Mouse (Mus musculus): ENCODE measurements at regions not wholly inside any gene's neighbourhood (a gene's known extent, or its start where the extent isn't known, plus 50 kb on each side); places are given as distances from the start of the nearest gene placed in this dataset.
"Not testable (repeated sequence)": the region's sequence is repeated elsewhere in the genome, so short reads cannot be mapped to it uniquely, and the experiment has no call there.

DNA sequence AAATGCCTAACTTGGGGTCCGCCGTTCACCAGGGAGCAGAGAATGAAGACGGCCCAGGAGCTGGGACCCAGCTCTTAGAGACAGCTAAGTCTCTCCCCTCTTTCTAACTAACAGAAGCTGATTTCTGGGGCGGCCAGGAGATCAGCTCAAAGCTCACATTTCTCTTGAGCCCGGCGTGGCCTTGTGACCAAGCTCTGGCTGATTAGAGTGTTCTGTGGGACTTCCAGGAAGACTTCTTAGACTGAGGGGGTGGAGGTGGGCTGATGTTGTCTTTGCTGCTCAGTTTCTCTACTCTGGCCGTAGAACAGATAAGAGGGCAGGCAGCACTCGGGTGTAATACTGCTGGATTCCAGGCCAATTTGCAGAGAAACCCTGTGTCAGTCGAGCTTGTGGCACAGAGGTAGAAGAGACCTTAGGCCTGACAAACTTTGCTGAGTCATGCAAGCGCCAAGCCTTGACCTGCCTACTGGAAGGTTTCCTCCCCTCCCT, 96.5 kb upstream of the Map3k1 start:
- no peak overlapping the region for H3K9ac ChIP-seq (replicated peaks)
- peak overlapping the region; percentile 37 for H3K4me2 ChIP-seq
- WGBS, result 19% methylated on average over 10 of the region's 10 CpGs
- H3K27ac ChIP-seq, result peak overlapping the region; percentile 66
- peaks cover 15% of the 10 kb centered on the region; the same call in 1 of the 2 replicates for H3K4me1 ChIP-seq (replicated peaks)
- no peak overlapping the region for H3K4me3 ChIP-seq (replicated peaks)
- no peaks in the 10 kb centered on the region for H3K27me3 ChIP-seq
- no peak for ATAC-seq (ENCODE audit: insufficient number of reproducible peaks, insufficient read depth, low FRiP score, low TSS enrichment, low read depth)
- no peaks in the 10 kb centered on the region for H3K9me3 ChIP-seq
- no peaks in the 10 kb centered on the region for H3K36me3 ChIP-seq

DNA sequence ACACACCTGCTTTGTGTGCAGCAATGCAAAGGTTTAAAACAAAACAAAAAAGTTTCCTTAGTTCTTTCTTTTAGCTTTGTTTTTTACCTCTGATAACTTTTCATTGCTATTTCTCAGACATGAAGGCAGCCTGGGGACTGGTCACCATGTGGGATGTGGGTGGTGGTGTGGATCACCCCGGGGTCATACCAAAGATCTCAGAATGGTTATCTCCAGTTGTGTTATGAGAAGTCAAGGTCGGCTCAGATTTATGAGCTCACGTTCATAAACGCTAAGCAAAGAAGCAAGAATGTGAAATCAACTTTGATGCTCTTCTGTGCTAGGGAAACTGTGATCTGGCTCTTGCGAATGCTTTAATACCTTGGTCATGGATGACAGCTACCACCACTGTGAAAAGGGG, 102.3 kb upstream of the Map3k1 start:
- H3K27me3 ChIP-seq, result no peaks in the 10 kb centered on the region
- no peak for ATAC-seq (ENCODE audit: insufficient number of reproducible peaks, insufficient read depth, low FRiP score, low TSS enrichment, low read depth)
- WGBS, result 83% methylated on average over 5 of the region's 5 CpGs
- no peak overlapping the region for H3K4me2 ChIP-seq
- H3K9ac ChIP-seq (replicated peaks), result no peak overlapping the region
- H3K9me3 ChIP-seq, result no peaks in the 10 kb centered on the region
- no peak overlapping the region for H3K27ac ChIP-seq
- no peak overlapping the region for H3K4me3 ChIP-seq (replicated peaks)
- H3K36me3 ChIP-seq, result no peaks in the 10 kb centered on the region
- H3K4me1 ChIP-seq (replicated peaks), result no peaks in the 10 kb centered on the region

DNA sequence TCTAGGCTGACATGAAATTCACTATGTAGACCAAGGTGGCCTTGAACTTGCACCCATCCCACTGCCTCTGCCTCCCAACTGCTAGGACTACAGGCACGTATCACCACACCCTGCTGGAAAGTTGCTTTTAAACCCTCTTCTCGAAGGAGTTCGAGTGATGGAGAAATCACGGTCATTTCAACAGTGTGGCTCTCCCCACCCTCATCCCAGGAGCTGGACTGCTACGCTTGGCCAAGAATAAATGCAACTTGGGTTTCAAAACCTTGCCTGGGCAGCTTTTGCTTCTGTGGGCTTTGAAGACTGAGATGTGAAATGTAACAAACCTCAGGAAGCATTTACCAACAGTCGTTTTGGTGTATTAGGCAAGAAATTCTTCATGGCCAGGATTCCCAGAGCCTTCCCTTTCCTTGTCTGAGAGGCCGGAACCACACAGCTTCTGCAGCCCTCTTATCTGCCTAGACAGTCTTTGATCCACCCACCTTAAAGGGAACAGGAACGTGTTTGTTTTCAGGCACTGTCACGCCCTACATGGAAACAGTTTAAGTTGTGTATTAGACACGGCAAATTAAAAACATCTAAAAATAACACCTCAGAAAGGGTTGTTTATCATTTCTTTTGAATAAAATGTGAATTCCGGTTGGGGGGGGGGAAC, 103.0 kb upstream of the Map3k1 start:
- H3K9ac ChIP-seq (replicated peaks), result no peak overlapping the region
- H3K4me3 ChIP-seq (replicated peaks), result no peak overlapping the region
- ATAC-seq (ENCODE audit: insufficient number of reproducible peaks, insufficient read depth, low FRiP score, low TSS enrichment, low read depth), result no peak
- H3K4me1 ChIP-seq (replicated peaks), result no peaks in the 10 kb centered on the region
- no peak overlapping the region for H3K4me2 ChIP-seq
- H3K27me3 ChIP-seq, result no peaks in the 10 kb centered on the region
- WGBS, result 73% methylated on average over 11 of the region's 11 CpGs
- H3K27ac ChIP-seq, result no peak overlapping the region
- H3K9me3 ChIP-seq, result no peaks in the 10 kb centered on the region
- H3K36me3 ChIP-seq, result no peaks in the 10 kb centered on the region

DNA sequence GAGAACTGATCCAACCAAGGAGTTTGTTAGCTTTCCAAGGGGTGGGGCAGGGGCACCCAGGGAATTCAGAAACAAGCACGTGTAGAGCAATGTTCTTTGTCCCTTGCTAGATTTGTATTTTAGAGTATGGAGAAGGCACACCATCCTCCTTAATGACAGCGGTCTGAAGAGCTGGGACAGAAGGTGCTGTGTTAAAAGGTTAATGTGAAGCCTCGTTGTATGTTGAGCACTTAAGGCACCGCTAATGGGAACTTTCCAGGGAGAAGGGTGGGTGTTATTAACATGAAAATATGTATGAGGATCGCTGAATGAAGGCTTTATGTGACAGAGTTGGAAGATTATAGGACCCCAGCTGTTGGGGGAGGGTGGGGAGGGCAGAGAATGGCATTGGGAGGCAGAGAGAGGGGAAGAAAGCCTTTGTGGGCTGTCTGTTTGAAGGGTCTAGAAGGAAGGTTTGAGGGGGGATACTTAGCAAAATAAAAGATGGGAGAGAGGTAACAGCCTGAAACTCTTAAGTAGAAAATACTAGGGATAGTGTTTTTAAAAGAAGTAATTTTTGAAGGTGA, 105.6 kb upstream of the Map3k1 start:
- WGBS, result 62% methylated on average over 5 of the region's 5 CpGs
- H3K4me2 ChIP-seq, result no peak overlapping the region
- H3K4me3 ChIP-seq (replicated peaks), result no peak overlapping the region
- no peaks in the 10 kb centered on the region for H3K27me3 ChIP-seq
- no peak for ATAC-seq (ENCODE audit: insufficient number of reproducible peaks, insufficient read depth, low FRiP score, low TSS enrichment, low read depth)
- no peaks in the 10 kb centered on the region for H3K36me3 ChIP-seq
- H3K9ac ChIP-seq (replicated peaks), result no peak overlapping the region
- H3K27ac ChIP-seq, result no peak overlapping the region
- no peaks in the 10 kb centered on the region for H3K9me3 ChIP-seq
- no peaks in the 10 kb centered on the region for H3K4me1 ChIP-seq (replicated peaks)

DNA sequence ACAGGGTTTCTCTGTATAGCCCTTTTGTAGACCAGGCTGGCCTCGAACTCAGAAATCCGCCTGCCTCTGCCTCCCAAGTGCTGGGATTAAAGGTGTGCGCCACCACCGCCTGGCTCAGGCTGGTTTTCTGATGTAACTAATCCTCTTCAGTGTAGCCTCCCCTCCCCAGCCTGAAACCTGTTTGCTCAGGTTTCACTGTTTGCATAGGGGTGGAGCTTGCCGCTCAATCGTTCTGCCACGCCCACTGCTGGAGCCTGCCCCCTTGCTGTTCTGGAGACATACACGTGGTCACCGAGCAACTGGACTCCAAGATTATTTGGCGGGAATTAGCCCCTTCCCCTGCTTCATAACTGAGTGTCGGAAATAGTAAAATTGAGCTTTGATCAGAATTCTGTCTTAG, 110.6 kb upstream of the Map3k1 start:
- H3K9ac ChIP-seq (replicated peaks); H3K27ac ChIP-seq; H3K36me3 ChIP-seq; H3K27me3 ChIP-seq; H3K4me3 ChIP-seq (replicated peaks); ATAC-seq (ENCODE audit: insufficient number of reproducible peaks, insufficient read depth, low FRiP score, low TSS enrichment, low read depth); H3K4me1 ChIP-seq (replicated peaks); H3K4me2 ChIP-seq: not testable (repeated sequence)
- WGBS, result 71% methylated on average over 11 of the region's 11 CpGs
- peaks cover 14% of the 10 kb centered on the region for H3K9me3 ChIP-seq

DNA sequence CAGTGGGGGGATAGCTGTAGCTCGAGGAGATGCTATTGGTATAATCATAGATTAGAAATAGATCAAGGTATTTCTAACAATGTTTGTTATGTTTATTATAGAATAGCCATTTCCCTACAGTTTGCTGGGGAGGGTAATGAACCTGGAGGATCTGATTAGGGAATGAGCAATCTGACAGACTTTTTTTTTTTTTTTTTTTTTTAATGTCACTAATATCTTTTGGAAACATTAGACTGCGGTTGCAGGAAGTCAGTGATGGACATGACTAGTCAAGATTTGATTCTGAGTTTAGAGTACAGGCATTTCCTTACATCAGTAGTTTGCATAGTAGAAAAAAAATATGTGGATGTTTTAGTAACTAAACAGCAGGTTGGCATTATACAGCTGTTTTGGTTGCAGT, 111.7 kb upstream of the Map3k1 start:
- Histone ChIP-seq H3K27ac (no peak overlapping the region), H3K27me3 (no peaks in the 10 kb centered on the region), H3K36me3 (no peaks in the 10 kb centered on the region), H3K4me1 (replicated peaks) (no peaks in the 10 kb centered on the region), H3K9me3 (peaks cover 14% of the 10 kb centered on the region), H3K4me3 (replicated peaks) (no peak overlapping the region), H3K9ac (replicated peaks) (no peak overlapping the region), H3K4me2 (no peak overlapping the region)
- no peak for ATAC-seq (ENCODE audit: insufficient number of reproducible peaks, insufficient read depth, low FRiP score, low TSS enrichment, low read depth)
- WGBS, result 93% methylated on average over 2 of the region's 2 CpGs

DNA sequence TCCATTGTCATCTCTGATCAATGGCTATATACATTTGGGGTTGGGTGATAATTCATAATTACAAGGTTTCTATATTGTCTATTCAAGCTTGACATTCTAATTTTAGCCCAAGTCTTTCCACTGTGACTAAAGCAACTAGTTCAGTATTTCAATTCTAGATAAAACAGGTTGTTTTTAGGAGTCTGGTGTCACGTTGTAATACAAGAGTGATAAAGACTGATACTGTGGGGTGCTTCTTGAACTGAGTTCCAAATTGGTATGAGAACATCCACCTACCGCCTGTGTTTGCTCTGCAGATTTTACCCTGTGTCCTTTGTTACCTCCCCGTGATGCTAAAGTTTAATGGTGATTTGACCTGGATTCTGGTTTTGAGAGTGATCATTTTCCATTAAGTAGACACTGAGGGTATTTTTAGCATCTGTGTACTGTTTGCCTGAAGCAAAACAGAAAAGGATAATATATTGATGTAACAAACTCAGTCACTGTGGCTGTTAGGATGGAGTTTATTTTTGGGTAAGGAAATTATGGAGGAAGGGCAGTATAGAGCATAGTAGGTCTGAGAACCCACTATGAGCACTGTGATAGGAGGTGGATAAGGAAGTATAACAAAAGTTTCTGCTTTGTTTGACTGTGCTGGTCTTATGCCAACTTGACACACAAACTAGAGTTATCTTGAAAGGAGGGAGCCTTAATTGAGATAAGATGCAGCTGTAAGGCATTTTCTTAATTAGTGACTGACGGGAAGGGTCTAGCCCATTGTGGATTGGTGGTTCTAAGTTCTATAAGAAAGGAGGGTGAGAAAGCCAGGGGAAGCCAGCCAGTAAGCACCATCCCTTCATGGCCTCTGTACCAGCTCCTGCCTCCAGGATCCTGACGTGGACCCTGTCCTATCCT, 112.6 kb upstream of the Map3k1 start:
- peaks cover 14% of the 10 kb centered on the region for H3K9me3 ChIP-seq
- H3K4me1 ChIP-seq (replicated peaks), result no peaks in the 10 kb centered on the region
- no peaks in the 10 kb centered on the region for H3K36me3 ChIP-seq
- no peak for ATAC-seq (ENCODE audit: insufficient number of reproducible peaks, insufficient read depth, low FRiP score, low TSS enrichment, low read depth)
- 88% methylated on average over 5 of the region's 5 CpGs for WGBS
- H3K27ac ChIP-seq, result no peak overlapping the region
- H3K27me3 ChIP-seq, result no peaks in the 10 kb centered on the region
- no peak overlapping the region for H3K4me2 ChIP-seq
- H3K9ac ChIP-seq (replicated peaks), result no peak overlapping the region
- H3K4me3 ChIP-seq (replicated peaks), result no peak overlapping the region

DNA sequence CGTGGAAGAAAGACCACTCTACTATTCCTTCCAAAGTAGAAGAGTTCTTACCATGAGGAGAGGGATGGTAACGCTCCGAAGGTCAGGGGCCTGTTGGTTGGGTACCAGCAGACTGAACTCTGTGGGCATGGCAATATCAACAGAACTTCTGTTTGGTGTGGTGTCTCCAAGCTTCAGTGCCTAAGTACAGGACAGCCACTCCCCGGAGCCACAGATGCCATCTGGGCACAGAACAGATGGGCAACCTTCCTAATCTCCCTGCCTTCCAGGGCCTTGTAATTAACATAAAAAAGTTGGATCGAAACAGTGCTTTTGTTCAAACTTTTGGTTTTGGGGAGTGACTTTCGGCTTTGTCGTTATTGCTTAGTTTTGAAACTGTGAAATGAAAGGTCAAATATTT, 116.6 kb upstream of the Map3k1 start:
- no peaks in the 10 kb centered on the region for H3K4me1 ChIP-seq (replicated peaks)
- no peak overlapping the region for H3K4me3 ChIP-seq (replicated peaks)
- no peaks in the 10 kb centered on the region for H3K27me3 ChIP-seq
- H3K9ac ChIP-seq (replicated peaks), result no peak overlapping the region
- no peak overlapping the region for H3K27ac ChIP-seq
- no peak overlapping the region for H3K4me2 ChIP-seq
- 95% methylated on average over 7 of the region's 7 CpGs for WGBS
- H3K36me3 ChIP-seq, result no peaks in the 10 kb centered on the region
- H3K9me3 ChIP-seq, result peaks cover 14% of the 10 kb centered on the region
- no peak for ATAC-seq (ENCODE audit: insufficient number of reproducible peaks, insufficient read depth, low FRiP score, low TSS enrichment, low read depth)

DNA sequence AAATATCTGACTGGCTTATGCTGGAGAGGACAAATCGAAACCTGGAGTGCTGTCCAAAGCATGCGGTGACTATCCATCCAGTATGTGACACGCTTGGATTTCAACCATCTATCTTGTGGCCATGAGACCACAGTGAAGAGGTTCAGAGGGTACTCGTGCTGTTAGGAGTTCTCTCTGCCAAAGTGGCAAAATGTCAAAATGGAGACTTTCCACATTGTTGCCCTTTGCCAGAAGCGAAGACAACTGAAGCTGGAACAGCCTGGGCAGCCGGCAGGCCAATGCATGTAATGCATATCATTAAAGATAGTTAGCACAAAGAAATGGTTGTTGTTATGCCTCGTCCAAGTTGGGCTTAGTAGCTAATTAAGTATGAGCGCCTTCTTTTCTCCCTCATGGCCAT, 118.0 kb upstream of the Map3k1 start:
- WGBS, result 85% methylated on average over 8 of the region's 8 CpGs
- H3K4me2 ChIP-seq, result no peak overlapping the region
- no peaks in the 10 kb centered on the region for H3K36me3 ChIP-seq
- H3K9me3 ChIP-seq, result peaks cover 12% of the 10 kb centered on the region
- no peaks in the 10 kb centered on the region for H3K4me1 ChIP-seq (replicated peaks)
- H3K27me3 ChIP-seq, result no peaks in the 10 kb centered on the region
- H3K4me3 ChIP-seq (replicated peaks), result no peak overlapping the region
- H3K9ac ChIP-seq (replicated peaks), result no peak overlapping the region
- no peak for ATAC-seq (ENCODE audit: insufficient number of reproducible peaks, insufficient read depth, low FRiP score, low TSS enrichment, low read depth)
- H3K27ac ChIP-seq, result no peak overlapping the region

DNA sequence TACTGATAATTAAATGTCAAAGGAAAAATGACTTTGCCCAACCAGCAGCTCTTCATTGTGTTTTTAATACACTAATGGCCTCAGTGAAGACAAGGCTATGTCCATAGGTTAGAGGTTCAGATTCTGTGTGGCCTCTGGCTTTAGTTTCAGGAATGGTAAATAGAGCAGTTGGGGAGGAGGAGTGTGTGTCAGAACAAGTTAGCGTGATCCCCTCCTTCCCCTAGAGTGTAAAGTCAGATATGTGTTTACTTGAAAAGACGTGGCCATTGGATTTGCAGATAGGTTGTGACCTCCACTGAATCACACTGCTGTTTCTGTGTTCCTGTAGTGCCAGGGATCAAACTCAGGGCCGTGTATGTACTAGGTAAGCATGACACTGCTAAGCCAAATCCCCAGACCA, 118.7 kb upstream of the Map3k1 start:
- 85% methylated on average over 3 of the region's 3 CpGs for WGBS
- no peak overlapping the region for H3K27ac ChIP-seq
- H3K9me3 ChIP-seq, result peaks cover 6% of the 10 kb centered on the region; the same call in 1 of the 2 replicates
- no peak overlapping the region for H3K9ac ChIP-seq (replicated peaks)
- no peaks in the 10 kb centered on the region for H3K4me1 ChIP-seq (replicated peaks)
- no peaks in the 10 kb centered on the region for H3K36me3 ChIP-seq
- no peaks in the 10 kb centered on the region for H3K27me3 ChIP-seq
- H3K4me2 ChIP-seq, result no peak overlapping the region
- H3K4me3 ChIP-seq (replicated peaks), result no peak overlapping the region
- no peak for ATAC-seq (ENCODE audit: insufficient number of reproducible peaks, insufficient read depth, low FRiP score, low TSS enrichment, low read depth)

DNA sequence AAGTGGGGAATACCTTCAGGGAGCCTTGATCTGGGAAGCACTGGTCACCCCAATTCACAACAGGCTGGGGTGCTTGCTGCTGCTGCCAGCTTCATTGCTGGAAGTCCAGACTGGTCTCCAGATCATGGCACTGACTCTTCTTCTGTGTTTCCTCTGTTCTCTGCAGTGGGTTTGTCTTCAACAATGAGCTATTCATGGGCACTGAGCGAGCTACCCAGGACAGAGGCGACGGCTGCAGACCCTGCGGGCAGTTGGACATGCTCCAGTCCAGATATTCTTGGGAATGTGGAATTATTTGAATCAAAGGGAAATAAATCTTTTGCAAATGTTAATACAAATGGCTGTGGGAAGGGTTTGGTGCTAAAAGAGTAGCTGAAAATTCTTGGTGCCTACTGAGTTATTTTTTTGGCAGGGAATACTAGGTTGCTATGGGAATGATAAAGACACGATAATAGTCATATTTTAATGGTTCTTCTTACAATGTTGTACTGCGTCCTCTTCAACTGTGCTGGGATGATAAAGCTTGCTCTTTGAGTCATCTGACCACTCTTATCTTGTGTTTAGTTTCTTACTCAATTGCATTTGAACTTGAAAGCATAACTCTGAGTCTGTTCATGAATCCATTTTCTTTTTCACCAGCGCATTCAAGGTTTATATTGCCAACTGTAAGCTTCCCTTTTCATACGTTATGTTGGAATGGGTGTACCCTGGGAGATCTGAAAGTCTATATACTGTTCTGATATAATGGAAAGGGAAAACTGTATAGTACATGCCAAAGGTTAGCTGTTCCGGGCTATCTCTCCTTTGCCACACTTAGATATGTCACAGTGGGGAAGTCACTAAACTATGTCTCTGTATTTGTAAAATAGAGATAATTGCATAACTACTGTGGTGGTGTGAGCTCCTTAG, 120.1 kb upstream of the Map3k1 start:
- WGBS, result 88% methylated on average over 9 of the region's 9 CpGs
- Histone ChIP-seq H3K4me2 (no peak overlapping the region), H3K27me3 (no peaks in the 10 kb centered on the region), H3K4me1 (replicated peaks) (no peaks in the 10 kb centered on the region), H3K36me3 (no peaks in the 10 kb centered on the region), H3K4me3 (replicated peaks) (no peak overlapping the region), H3K9me3 (no peaks in the 10 kb centered on the region), H3K27ac (no peak overlapping the region), H3K9ac (replicated peaks) (no peak overlapping the region)
- no peak for ATAC-seq (ENCODE audit: insufficient number of reproducible peaks, insufficient read depth, low FRiP score, low TSS enrichment, low read depth)
